Mouse (Mus musculus) heart, postnatal 14 days (tissue): ENCODE data around the gene Edem3. TPM values are rescaled to one million over a fixed set of nuclear protein-coding genes. Genes with fewer than 3 reads are reported as not detected.
A peak's percentile ranks its signal among the peaks of the same experiment; 100 is the strongest.
"Not testable (repeated sequence)": the region's sequence is repeated elsewhere in the genome, so short reads cannot be mapped to it uniquely, and the experiment has no call there.

Source experiments
- DNase-seq, 2 experiments: peaks; one replicate each; pipeline ENCODE4 v3.0.0; 2021 to 2022
- intact Hi-C: fragments of 180-260 bp; cut with DNase I; formaldehyde crosslinking; loops from one replicate; pipeline ENCODE4 v1.15.1; 2025
- total RNA-seq, 2 experiments: library from RNA; stranded (reverse); gene quantifications; 2 replicates each; pipeline ENCODE4 v1.2.3; 2021

Gene Edem3
- total RNA-seq, 2 experiments from 2014 or later = 23.4 to 24.9 TPM

DNA sequence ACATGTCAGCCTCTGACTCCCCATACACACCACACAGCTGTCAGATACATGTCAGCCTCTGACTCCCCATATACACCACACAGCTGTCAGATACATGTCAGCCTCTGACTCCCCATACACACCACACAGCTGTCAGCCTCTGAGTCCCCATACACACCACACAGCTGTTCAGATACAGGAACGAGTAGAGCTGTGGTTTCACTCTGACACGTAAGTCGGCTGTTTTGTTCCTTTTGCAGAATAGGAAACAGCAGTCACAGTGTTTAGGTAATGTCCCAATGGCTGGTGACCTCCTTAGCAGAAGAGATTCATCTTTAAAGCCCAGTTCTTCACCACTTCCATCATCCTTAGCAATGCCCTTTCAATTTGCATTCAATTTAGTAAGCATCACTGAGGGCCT, 47.6 kb downstream of the Edem3 start:
- DNase-seq, intact Hi-C loops: not testable (repeated sequence)

DNA sequence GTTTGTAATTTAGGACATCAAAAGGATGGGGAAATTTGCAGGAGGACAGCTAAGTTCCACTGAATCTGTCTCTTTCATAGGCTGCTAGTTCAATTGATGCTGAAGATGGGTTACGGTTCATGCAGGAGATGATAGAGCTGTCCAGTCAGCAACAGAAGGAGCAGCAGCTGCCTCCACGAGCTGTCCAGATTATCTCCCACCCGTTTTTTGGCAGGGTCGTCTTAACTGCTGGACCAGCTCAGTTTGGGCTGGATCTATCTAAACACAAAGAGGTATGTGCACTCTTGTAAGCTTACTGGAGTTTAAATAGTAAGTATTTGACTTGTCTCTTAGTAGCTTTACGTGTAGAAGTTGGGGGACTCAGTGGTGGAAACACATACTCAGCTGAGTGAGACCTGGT, 52.1 kb downstream of the Edem3 start:
- DNase-seq = no peak
- intact Hi-C loops = no loop called here

GRCm38 (mm10) chr1:151810628-151811421, 55.7 kb downstream of the Edem3 start:
- intact Hi-C loops = no loop called here
- DNase-seq = no peak

- DNase-seq = no peak
- intact Hi-C loops = no loop called here
Observed at GRCm38 (mm10) chr1:151811456-151811855, 56.3 kb downstream of the Edem3 start.

- intact Hi-C loops = no loop called here
- no peak for DNase-seq
Observed at GRCm38 (mm10) chr1:151812004-151812712, 57.0 kb downstream of the Edem3 start.

GRCm38 (mm10) chr1:151816051-151816450, 60.9 kb downstream of the Edem3 start:
- no peak for DNase-seq
- intact Hi-C loops = no loop called here

- no peak for DNase-seq
- intact Hi-C loops = no loop called here
Observed at GRCm38 (mm10) chr1:151819190-151819589, 64.0 kb downstream of the Edem3 start.

- intact Hi-C loops = loop anchor here (1.0 to 5.0 kb wide), 4 partner anchors 267 to 692 kb away; no protein-coding TSS in a partner anchor
Observed at GRCm38 (mm10) chr1:151820457-151820856, 65.3 kb downstream of the Edem3 start.

DNA sequence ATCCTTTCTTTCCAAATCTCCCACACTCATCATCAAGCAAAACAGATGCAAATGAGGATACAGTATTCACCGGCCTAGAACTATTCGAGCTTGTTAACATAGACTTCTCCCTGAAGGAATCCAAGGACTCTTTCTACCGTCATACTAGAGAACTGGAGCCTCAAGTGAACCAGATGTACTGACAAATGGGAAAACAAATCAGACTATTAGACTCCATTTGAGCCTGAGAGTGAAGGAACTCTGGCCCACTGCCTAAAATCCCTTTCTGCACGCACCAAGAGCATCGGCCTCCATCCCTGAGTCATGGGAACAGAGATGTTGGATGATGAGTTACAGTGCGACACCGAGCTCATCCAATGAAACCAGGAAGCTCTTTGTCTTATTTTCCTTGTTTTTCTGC, 69.9 kb downstream of the Edem3 start:
- intact Hi-C loops = no loop called here
- peak; percentile 9 to 16 for DNase-seq

More at GRCm38 (mm10) chr1:151820457-151820856, 65.3 kb downstream of the Edem3 start:
- peak; percentile 74 to 88 for DNase-seq

- DNase-seq = no peak
- intact Hi-C loops = no loop called here
Observed at GRCm38 (mm10) chr1:151831791-151832190, 76.6 kb downstream of the Edem3 start.

GRCm38 (mm10) chr1:151835261-151835660, 80.1 kb downstream of the Edem3 start:
- intact Hi-C loops = no loop called here
- no peak for DNase-seq

DNA sequence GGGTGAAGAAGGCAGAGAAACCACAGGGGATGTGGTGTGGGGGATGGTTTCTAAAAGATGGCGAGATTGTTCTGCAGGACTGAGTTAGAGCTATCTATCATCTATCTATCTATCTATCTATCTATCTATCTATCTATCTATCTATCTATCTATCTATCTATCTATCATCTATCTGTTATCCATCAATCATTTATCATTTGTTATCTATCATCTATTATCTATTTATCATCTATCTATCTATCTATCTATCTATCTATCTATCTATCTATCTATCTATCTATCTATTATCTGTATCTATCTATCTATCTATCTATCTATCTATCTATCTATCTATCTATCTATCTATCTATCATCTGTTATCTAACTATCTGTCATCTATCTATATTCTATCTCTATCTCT, 85.2 kb downstream of the Edem3 start:
- intact Hi-C loops, DNase-seq: not testable (repeated sequence)

DNA sequence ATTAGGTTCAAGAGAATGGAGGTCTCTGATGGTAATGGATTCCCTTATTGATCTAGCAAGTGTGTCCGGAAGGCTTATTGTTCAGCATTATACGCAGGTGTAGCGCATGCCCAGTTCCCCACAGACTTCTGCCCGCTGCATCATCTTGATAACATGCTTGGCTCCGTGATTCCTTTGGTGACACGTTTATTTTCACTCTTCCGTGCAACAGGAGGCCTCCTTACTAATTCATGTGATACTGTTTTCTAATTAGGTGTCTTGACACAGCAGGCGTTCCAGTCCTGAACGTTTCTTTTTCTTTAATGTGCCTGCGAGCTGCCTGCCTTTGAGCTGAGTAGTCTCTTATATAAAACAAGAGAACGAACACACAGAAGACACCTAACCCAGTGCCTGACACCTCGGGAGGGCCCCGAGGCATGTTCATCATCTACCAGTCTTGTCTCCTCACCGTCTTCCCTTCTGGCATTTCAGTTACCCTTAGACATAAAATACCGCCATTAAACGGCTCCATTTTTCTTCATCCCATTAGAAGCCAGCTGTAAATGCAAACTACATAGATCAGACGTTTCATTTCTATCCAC, 90.2 kb downstream of the Edem3 start:
- no peak for DNase-seq
- intact Hi-C loops = no loop called here

DNA sequence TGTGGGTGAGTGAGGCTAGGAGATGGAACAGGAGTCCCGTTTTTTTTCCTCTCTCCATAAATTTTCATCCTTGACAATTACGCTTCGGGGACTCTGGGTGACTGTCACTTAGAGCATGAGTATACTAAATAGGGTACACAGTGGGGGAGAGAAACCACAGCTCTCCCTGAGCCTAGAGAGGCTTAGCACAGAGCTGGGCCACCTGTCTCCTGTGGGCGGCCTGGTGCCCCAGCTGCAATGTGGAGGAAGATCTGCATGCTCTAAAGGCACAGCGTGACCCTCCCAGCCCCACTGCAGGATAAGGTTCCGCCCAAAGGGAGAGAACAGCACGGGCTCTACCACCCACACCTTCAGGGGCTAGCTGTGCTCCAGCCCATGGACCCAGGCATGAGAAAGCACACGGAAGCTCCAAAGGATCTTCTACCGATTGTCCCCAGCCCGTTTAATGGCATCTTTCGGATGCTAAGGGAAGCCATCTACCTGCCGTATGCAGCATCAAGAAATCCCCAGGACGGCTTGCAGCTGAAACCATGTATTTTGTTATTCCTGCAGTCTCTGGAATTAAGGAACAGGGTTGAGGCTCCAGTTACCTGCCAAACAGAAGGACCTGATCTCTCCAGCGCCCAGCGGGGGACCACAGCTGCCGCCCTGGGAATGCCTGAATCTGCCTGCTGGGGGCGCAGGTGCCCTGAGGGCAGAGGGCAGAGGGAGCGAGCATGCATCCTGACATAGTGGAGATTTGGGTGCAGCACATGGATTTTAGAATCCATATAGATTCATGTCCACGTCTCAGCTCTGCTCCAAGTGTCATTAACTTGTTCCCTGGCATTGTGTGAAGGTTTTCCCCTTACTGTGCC, 91.0 kb downstream of the Edem3 start:
- intact Hi-C loops = no loop called here
- DNase-seq = no peak

DNA sequence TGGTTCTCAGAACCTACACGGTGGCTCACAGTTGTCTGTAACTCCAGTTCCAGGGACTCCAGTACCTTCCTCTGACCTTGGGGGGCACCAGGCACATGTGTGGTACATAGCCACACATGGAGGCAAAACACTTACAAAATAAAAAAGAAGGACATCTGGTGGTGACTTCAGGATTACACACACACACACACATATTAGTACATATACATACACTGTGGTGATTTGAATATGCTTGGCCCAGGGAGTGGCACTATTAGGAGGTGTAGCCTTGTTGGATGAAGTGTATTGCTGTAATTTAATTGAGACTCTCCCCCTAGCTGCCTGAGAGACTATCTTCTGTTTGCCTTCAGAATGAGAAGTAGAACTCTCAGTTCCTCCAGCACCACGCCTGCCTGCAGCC, 93.1 kb downstream of the Edem3 start:
- intact Hi-C loops = no loop called here
- DNase-seq = no peak

DNA sequence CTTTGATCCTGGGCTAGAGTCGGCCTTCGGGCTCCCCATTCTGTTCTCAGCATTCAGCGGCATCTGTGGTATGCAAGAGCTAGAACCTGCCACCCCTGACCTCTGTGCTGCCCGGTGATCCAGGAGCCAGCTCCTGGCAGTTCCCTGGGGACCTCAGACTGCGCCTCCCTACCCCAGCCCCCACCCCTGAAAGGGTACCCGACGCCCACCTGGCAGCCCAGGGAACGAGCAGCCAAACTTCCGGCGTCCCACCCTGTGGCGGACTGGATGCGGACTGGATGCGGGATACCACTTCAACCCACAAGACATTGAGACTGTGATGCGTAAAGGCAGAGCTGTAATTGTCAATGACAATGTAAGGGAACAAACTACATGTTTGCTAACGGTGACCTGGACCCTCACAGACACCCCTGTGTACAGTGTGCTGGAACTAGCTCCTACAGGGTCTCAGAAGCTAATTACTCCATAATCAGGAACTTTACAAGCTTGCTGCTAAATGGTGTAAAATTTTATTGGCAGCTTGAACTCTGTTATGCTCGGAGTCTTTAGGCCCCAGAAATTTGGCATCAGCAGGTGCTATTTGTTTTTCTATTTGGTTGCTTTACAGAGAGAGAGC, 94.9 kb downstream of the Edem3 start:
- DNase-seq = no peak
- intact Hi-C loops = no loop called here

- intact Hi-C loops = no loop called here
- no peak for DNase-seq
Observed at GRCm38 (mm10) chr1:151851051-151851848, 96.1 kb downstream of the Edem3 start.

DNA sequence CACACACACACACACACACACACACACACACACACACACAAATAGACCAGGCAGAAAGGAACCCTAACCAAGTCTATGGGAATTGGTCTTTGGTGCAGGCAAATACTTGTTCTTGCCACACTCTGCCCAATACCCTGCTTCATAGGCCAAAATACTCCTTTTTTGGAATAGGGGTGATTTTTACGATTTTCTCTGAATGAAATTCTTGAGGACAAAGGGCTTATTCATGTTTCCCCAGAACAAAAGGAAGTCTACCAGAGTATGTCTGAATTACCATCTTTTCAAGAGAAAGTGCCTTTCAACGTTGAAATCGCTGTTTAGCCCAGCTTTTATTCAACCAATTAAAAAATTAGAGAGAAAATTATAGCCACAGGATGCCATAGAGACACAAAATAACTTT, 96.8 kb downstream of the Edem3 start:
- intact Hi-C loops = no loop called here
- no peak for DNase-seq

GRCm38 (mm10) chr1:151855561-151855960, 100.4 kb downstream of the Edem3 start:
- intact Hi-C loops = no loop called here
- no peak for DNase-seq
